Mouse (Mus musculus): ENCODE data around the gene Slc16a13.

- TF ChIP-seq POLR2A (IDR thresholded peaks at IDR 0.05; ENCODE audit: low read depth, low read length), result peak; percentile 95
- TF ChIP-seq CTCF (IDR thresholded peaks at IDR 0.05; ENCODE audit: borderline replicate concordance, insufficient read depth, low read length), result no peak
Observed at GRCm38 (mm10) chr11:70239541-70240279, 18.8 kb upstream of the Slc16a13 start, which contains the start of the genes Gm21988 and Rnasek.

Data from embryonic fibroblast, embryonic 13.5 days (primary cell).